Comparison of ENCODE assay signal across 18 mouse cellular contexts in genomic region chr11:88027391-88028035, GRCm38 (mm10). TPM values are rescaled to one million over a fixed set of nuclear protein-coding genes. Genes with fewer than 3 reads are reported as not detected.
DNase-seq lines count a peak whose midpoint lies in the region; ATAC-seq and TF ChIP-seq lines count a peak whose summit lies in the region.
"Had no signal": no experiment of that assay in that cellular context is flagged by ENCODE, and none has a peak within 500 bp of the region (broad histone marks: within the 10 kb centered on the region; RNA-seq: fewer than 3 reads in every experiment).

No protein-coding gene starts in this region.

- peak overlapping the region; percentile 20 to 48 for H3K4me3 ChIP-seq in ES-E14 (ENCODE audit: insufficient read depth in 1 of 2, low read depth in 1 of 2, low read length in 2 of 2, poor library complexity in 1 of 2, severe bottlenecking in 1 of 2)
- no peak overlapping the region for H3K4me3 ChIP-seq in forebrain, embryonic 13.5 days
- H3K4me3 ChIP-seq: embryonic facial prominence, embryonic 12.5 days; heart, embryonic 12.5 days; hindbrain, embryonic 15.5 days; left cerebral cortex, adult 2 months; neural tube, embryonic 12.5 days had no signal

- in situ Hi-C loops in ES-E14 (cut with MboI; ENCODE audit: low sequenced_read_pairs in 2 of 2, unreplicated experiment in 2 of 2): no loop called here

- H3K9me3 ChIP-seq in ES-E14 (ENCODE audit: control insufficient read depth, insufficient read depth, low read depth, low read length): no peaks in the 10 kb centered on the region
- no peaks in the 10 kb centered on the region for H3K9me3 ChIP-seq in forebrain, embryonic 13.5 days (replicated peaks)
- H3K9me3 ChIP-seq: embryonic facial prominence, embryonic 12.5 days; heart, embryonic 12.5 days; hindbrain, embryonic 15.5 days; neural tube, embryonic 12.5 days had no signal

- no peak for ATAC-seq in forebrain, embryonic 13.5 days

- peak overlapping the region; percentile 23; the same call in 1 of the 2 replicates for H3K9ac ChIP-seq in ES-E14 (ENCODE audit: insufficient read depth, low read depth, low read length, poor library complexity, severe bottlenecking)
- no peak overlapping the region for H3K9ac ChIP-seq in forebrain, embryonic 13.5 days
- H3K9ac ChIP-seq: embryonic facial prominence, embryonic 12.5 days; heart, embryonic 12.5 days; hindbrain, embryonic 15.5 days; neural tube, embryonic 12.5 days had no signal

- peak; percentile 35 for DNase-seq in left cerebral cortex, postnatal 4 days
- no peak for DNase-seq in left cerebral cortex, postnatal 10 days (ENCODE audit: extremely low spot score in 1 of 2, low spot score in 2 of 2)
- no peak for DNase-seq in ES-E14 (ENCODE audit: low read depth, low spot score)
- DNase-seq in mesoderm, embryonic 11.5 days (ENCODE audit: low read depth, low spot score): peak; percentile 36
- no peak for DNase-seq in adrenal gland, adult 18-20 months (ENCODE audit: low spot score in 2 of 2)
- DNase-seq in testis, postnatal 14 days (ENCODE audit: low spot score): no peak
- no peak for DNase-seq in cerebellum, adult 18-20 months
- DNase-seq: adrenal gland, postnatal 10 days; gastrocnemius, postnatal 14 days; kidney, adult 8-10 months; lung, adult 18-20 months; thymus, adult 2 months had no signal

- peaks cover 6 to 23% of the 10 kb centered on the region in 2 experiments for H3K4me1 ChIP-seq in ES-E14 (ENCODE audit: control insufficient read depth in 2 of 2, insufficient read depth in 2 of 2, low read length in 2 of 2, poor library complexity in 1 of 2)
- peaks cover 23% of the 10 kb centered on the region for H3K4me1 ChIP-seq in forebrain, embryonic 13.5 days
- H3K4me1 ChIP-seq: embryonic facial prominence, embryonic 12.5 days had no signal

- intact Hi-C loops in left cerebral cortex, postnatal 4 days (cut with DNase I): no loop called here
- intact Hi-C loops in left cerebral cortex, postnatal 10 days (cut with DNase I): no loop called here

- no peaks in the 10 kb centered on the region for H3K36me3 ChIP-seq in ES-E14 (ENCODE audit: control insufficient read depth, insufficient read depth, low read length, poor library complexity, severe bottlenecking)
- H3K36me3 ChIP-seq in forebrain, embryonic 13.5 days (ENCODE audit: poor library complexity, severe bottlenecking): no peaks in the 10 kb centered on the region
- H3K36me3 ChIP-seq: embryonic facial prominence, embryonic 12.5 days; heart, embryonic 12.5 days; hindbrain, embryonic 15.5 days; neural tube, embryonic 12.5 days had no signal

- peak overlapping the region; percentile 34 for H3K4me2 ChIP-seq in forebrain, embryonic 13.5 days
- H3K4me2 ChIP-seq: embryonic facial prominence, embryonic 12.5 days; hindbrain, embryonic 15.5 days; neural tube, embryonic 12.5 days had no signal

- H3K27ac ChIP-seq in ES-E14 (ENCODE audit: insufficient read depth, low read depth, low read length, poor library complexity, severe bottlenecking): peak overlapping the region; percentile 98
- H3K27ac ChIP-seq in forebrain, embryonic 13.5 days: peak overlapping the region; percentile 80
- H3K27ac ChIP-seq: embryonic facial prominence, embryonic 12.5 days; left cerebral cortex, adult 2 months; neural tube, embryonic 12.5 days had no signal

- H3K27me3 ChIP-seq in forebrain, embryonic 13.5 days: no peaks in the 10 kb centered on the region
- H3K27me3 ChIP-seq: embryonic facial prominence, embryonic 12.5 days; heart, embryonic 12.5 days; hindbrain, embryonic 15.5 days; neural tube, embryonic 12.5 days had no signal

- WGBS in forebrain, embryonic 13.5 days: 34% methylated on average over 9 of the region's 9 CpGs

TF ChIP-seq in ES-E14, 5 proteins besides CTCF, POLR2A, EP300 and RAD21:
- TF ChIP-seq MAFK (IDR thresholded peaks at IDR 0.05; ENCODE audit: insufficient read depth, low read depth, low read length) (no peak), HCFC1 (IDR thresholded peaks at IDR 0.05; ENCODE audit: borderline replicate concordance, insufficient read depth, low read length) (peak; percentile 14; the same call in 1 of the 2 replicates), ZNF384 (IDR thresholded peaks at IDR 0.05; ENCODE audit: low read depth, low read length) (0 out of 2 replicates have a peak, but pooled peaks have one; percentile 16), CHD2 (IDR thresholded peaks at IDR 0.05; ENCODE audit: low read depth, low read length) (no peak)

RNA-seq across cellular contexts. Expression of gene Srsf1, which starts 19.7 kb away (rescaled TPM):
- total RNA-seq in left cerebral cortex, postnatal 4 days (2021): 100 to 1,000 TPM; 261 to 264 TPM
- 100 to 1,000 TPM; 172 to 198 TPM for total RNA-seq in left cerebral cortex, postnatal 10 days (2021)
- total RNA-seq in ES-E14 (2012; rRNA removed): 369 and 432 TPM in 2 replicates
- polyA plus RNA-seq in forebrain, embryonic 13.5 days (2015; fragmentation: Nextera tagmentation; extraction: Ambion mirVana): 393 and 402 TPM in 2 replicates
- total RNA-seq in adrenal gland, adult 18-20 months (2021): 100 to 1,000 TPM; 219 TPM

RNA-seq across cellular contexts. Expression of gene Dynll2, which starts 40.2 kb away (rescaled TPM):
- total RNA-seq in left cerebral cortex, postnatal 4 days (2021): 100 to 1,000 TPM; 311 to 328 TPM
- total RNA-seq in left cerebral cortex, postnatal 10 days (2021): 100 to 1,000 TPM; 373 to 406 TPM
- total RNA-seq in ES-E14 (2012; rRNA removed): 18.3 and 35.8 TPM in 2 replicates
- polyA plus RNA-seq in forebrain, embryonic 13.5 days (2015; fragmentation: Nextera tagmentation; extraction: Ambion mirVana): 32.4 and 37.0 TPM in 2 replicates
- 100 to 1,000 TPM; 222 to 233 TPM for total RNA-seq in adrenal gland, adult 18-20 months (2021)

RNA-seq across cellular contexts. Expression of gene Vezf1, which starts 40.6 kb away (rescaled TPM):
- total RNA-seq in left cerebral cortex, postnatal 4 days (2021): 10 to 100 TPM; 35.3 to 38.2 TPM
- 10 to 100 TPM; 23.6 to 25.5 TPM for total RNA-seq in left cerebral cortex, postnatal 10 days (2021)
- total RNA-seq in ES-E14 (2012; rRNA removed): 12.6 and 13.2 TPM in 2 replicates
- 65.6 and 72.7 TPM in 2 replicates for polyA plus RNA-seq in forebrain, embryonic 13.5 days (2015; fragmentation: Nextera tagmentation; extraction: Ambion mirVana)
- 10 to 100 TPM; 42.4 to 44.5 TPM for total RNA-seq in adrenal gland, adult 18-20 months (2021)

Comparison
In these comparisons a context has a peak if more than half of its experiments do, and no peak if none do; other contexts are left out.
1. DNase-seq: peak in left cerebral cortex, postnatal 4 days (single experiment) and mesoderm, embryonic 11.5 days (single experiment); none in left cerebral cortex, postnatal 10 days (0 of 2), ES-E14 (single experiment), adrenal gland, adult 18-20 months (0 of 2), testis, postnatal 14 days (single experiment) and cerebellum, adult 18-20 months (0 of 2).